Mouse (Mus musculus) thymus, postnatal 0 days (tissue): ENCODE measurements around the gene Fgfr4. TPM values are rescaled to one million over a fixed set of nuclear protein-coding genes. Genes with fewer than 3 reads are reported as not detected.
A peak's percentile ranks its signal among the peaks of the same experiment; 100 is the strongest.

Source experiments
- DNase-seq: peaks from one replicate; pipeline ENCODE4 v3.0.0-alpha.2; 2015; ENCODE audit warnings: low spot score
- polyA plus RNA-seq: library from polyadenylated mRNA; unstranded; fragments of >200 nt; fragmentation: Nextera tagmentation; extraction: Ambion mirVana; gene quantifications from 2 replicates; pipeline ENCODE4 v1.2.1, GENCODE M21; 2015

Gene Fgfr4
- polyA plus RNA-seq, 1 experiment from 2014 or later, result not detected

- DNase-seq, result no peak
Observed at GRCm38 (mm10) chr13:55209649-55210192, 57.3 kb downstream of the Fgfr4 start, which contains the start of gene Nsd1. TSS of gene Nsd1 (plus strand) at chr13:55209782.

- peak; percentile 35 for DNase-seq
Observed at GRCm38 (mm10) chr13:55210193-55210970, 57.9 kb downstream of the Fgfr4 start.

- DNase-seq, result no peak
Observed at GRCm38 (mm10) chr13:55210971-55211220, 58.5 kb downstream of the Fgfr4 start.

GRCm38 (mm10) chr13:55211221-55212010, 59.0 kb downstream of the Fgfr4 start:
- peak; percentile 97 for DNase-seq

GRCm38 (mm10) chr13:55212011-55212360, 59.5 kb downstream of the Fgfr4 start:
- no peak for DNase-seq

GRCm38 (mm10) chr13:55212361-55213137, 60.1 kb downstream of the Fgfr4 start:
- peak; percentile 67 for DNase-seq

GRCm38 (mm10) chr13:55213138-55213806, 60.8 kb downstream of the Fgfr4 start:
- DNase-seq, result no peak

Other genes starting within 250 kb of the Fgfr4 start
- 0.75 and 1.2 TPM in 2 replicates for gene Unc5a, start 203.2 kb upstream of the Fgfr4 start, polyA plus RNA-seq
- gene Hk3, start 131.3 kb upstream of the Fgfr4 start, polyA plus RNA-seq, result 0.81 and 0.96 TPM in 2 replicates
- gene Uimc1, start 52.3 kb upstream of the Fgfr4 start, polyA plus RNA-seq, result 26.9 and 29.5 TPM in 2 replicates
- 13.0 and 14.1 TPM in 2 replicates for gene Zfp346, start 47.3 kb upstream of the Fgfr4 start, polyA plus RNA-seq
- gene Gm17617, start 19.1 kb upstream of the Fgfr4 start, polyA plus RNA-seq, result not detected in 2 replicates
- 52.6 and 73.8 TPM in 2 replicates for gene Nsd1, start 57.1 kb downstream of the Fgfr4 start, polyA plus RNA-seq
- gene Prelid1, start 167.9 kb downstream of the Fgfr4 start, polyA plus RNA-seq, result 434 and 456 TPM in 2 replicates
- gene Rab24, start 169.3 kb downstream of the Fgfr4 start, polyA plus RNA-seq, result 99.1 and 105 TPM in 2 replicates
- gene Mxd3, start 177.2 kb downstream of the Fgfr4 start, polyA plus RNA-seq, result 57.9 and 66.6 TPM in 2 replicates
- 94.2 and 97.1 TPM in 2 replicates for gene Lman2, start 210.1 kb downstream of the Fgfr4 start, polyA plus RNA-seq
- gene Rgs14, start 217.1 kb downstream of the Fgfr4 start, polyA plus RNA-seq, result 53.6 and 62.3 TPM in 2 replicates
- gene Slc34a1, start 245.5 kb downstream of the Fgfr4 start, polyA plus RNA-seq, result 0.06 and 0.07 TPM in 2 replicates